Mouse (Mus musculus) regulatory T cell (primary cell): ENCODE measurements around the gene Fam173a.

Experiments used
- in situ Hi-C: fragments of 300-600 bp; cut with MboI, MseI; formaldehyde crosslinking; loops from one replicate; pipeline ENCODE4 v1.15.1; 2025; ENCODE audit warnings: high pct_unique_total_duplicates

Gene Fam173a

GRCm38 (mm10) chr17:25828712-25829557, 36.2 kb upstream of the Fam173a start, which contains the start of gene Jmjd8:
Gene Jmjd8, plus strand, starts transcription at chr17:25828867.
- in situ Hi-C loops = no loop called here

GRCm38 (mm10) chr17:25828223-25828594, 35.5 kb upstream of the Fam173a start:
- in situ Hi-C loops = no loop called here

- in situ Hi-C loops = no loop called here
Observed at GRCm38 (mm10) chr17:25827546-25828222, 35.0 kb upstream of the Fam173a start.

GRCm38 (mm10) chr17:25827011-25827410, 34.3 kb upstream of the Fam173a start:
- in situ Hi-C loops = no loop called here

GRCm38 (mm10) chr17:25825984-25826570, 33.4 kb upstream of the Fam173a start:
- in situ Hi-C loops = no loop called here

GRCm38 (mm10) chr17:25825311-25825710, 32.6 kb upstream of the Fam173a start:
- in situ Hi-C loops = no loop called here

- in situ Hi-C loops = no loop called here
Observed at GRCm38 (mm10) chr17:25824362-25825142, 31.9 kb upstream of the Fam173a start.

- in situ Hi-C loops = no loop called here
Observed at GRCm38 (mm10) chr17:25823452-25823851, 30.8 kb upstream of the Fam173a start, which contains the start of gene Wdr24. Gene Wdr24, plus strand, starts transcription at chr17:25823627.

- in situ Hi-C loops = no loop called here
Observed at GRCm38 (mm10) chr17:25818851-25819780, 26.4 kb upstream of the Fam173a start.

- in situ Hi-C loops = no loop called here
Observed at GRCm38 (mm10) chr17:25817662-25818061, 25.0 kb upstream of the Fam173a start.

GRCm38 (mm10) chr17:25813471-25813870, 20.8 kb upstream of the Fam173a start:
- in situ Hi-C loops = no loop called here

- in situ Hi-C loops = no loop called here
Observed at GRCm38 (mm10) chr17:25810890-25811289, 18.2 kb upstream of the Fam173a start.

- in situ Hi-C loops = loop anchor here (5.0 kb wide), 1 partner anchor 337 kb away; no protein-coding TSS in a partner anchor
Observed at GRCm38 (mm10) chr17:25809606-25810340, 17.1 kb upstream of the Fam173a start.

GRCm38 (mm10) chr17:25808789-25809605, 16.3 kb upstream of the Fam173a start, which contains the start of gene Fbxl16:
Gene Fbxl16, plus strand, starts transcription at chr17:25809085.
- in situ Hi-C loops = loop anchor here (5.0 kb wide), 1 partner anchor 337 kb away; no protein-coding TSS in a partner anchor

- in situ Hi-C loops = loop anchor here (5.0 kb wide), 1 partner anchor 336 kb away; no protein-coding TSS in a partner anchor
Observed at GRCm38 (mm10) chr17:25808028-25808427, 15.3 kb upstream of the Fam173a start.

- in situ Hi-C loops = loop anchor here (5.0 kb wide), 1 partner anchor 335 kb away; no protein-coding TSS in a partner anchor
Observed at GRCm38 (mm10) chr17:25807452-25807851, 14.8 kb upstream of the Fam173a start.

- in situ Hi-C loops = loop anchor here (5.0 kb wide), 1 partner anchor 334 kb away; no protein-coding TSS in a partner anchor
Observed at GRCm38 (mm10) chr17:25806507-25806906, 13.8 kb upstream of the Fam173a start.

- in situ Hi-C loops = loop anchor here (5.0 kb wide), 2 partner anchors 36 to 66 kb away; partner anchors contain the start of gene Mslnl
Observed at GRCm38 (mm10) chr17:25802825-25803517, 10.3 kb upstream of the Fam173a start.
